Mouse (Mus musculus) C2C12 (cell line): ENCODE results near the gene Nphp4.

ENCODE experiments used
- CEBPB ChIP-seq: IDR thresholded peaks from one replicate; pipeline ENCODE4 v1.6.1; 2011; ENCODE audit warnings: low read depth, mild to moderate bottlenecking, control low read depth, moderate library complexity
- CTCF ChIP-seq: IDR thresholded peaks from one replicate; pipeline ENCODE4 v1.5.1; 2011; ENCODE audit not compliant: control insufficient read depth, insufficient read depth, insufficient read length
- FOSL1 ChIP-seq: IDR thresholded peaks from one replicate; pipeline ENCODE4 v1.8.0; 2011; ENCODE audit warnings: mild to moderate bottlenecking, low read length; ENCODE audit not compliant: poor library complexity, insufficient read depth, severe bottlenecking
- MAX ChIP-seq: IDR thresholded peaks from one replicate; pipeline ENCODE4 v1.6.1; 2011; ENCODE audit warnings: mild to moderate bottlenecking, control low read depth
- MYOD1 ChIP-seq: IDR thresholded peaks from one replicate; pipeline ENCODE4 v1.6.1; 2011; ENCODE audit warnings: low read depth; ENCODE audit not compliant: control insufficient read depth, insufficient read length
- USF1 ChIP-seq: IDR thresholded peaks from one replicate; pipeline ENCODE4 v1.6.1; 2011; ENCODE audit warnings: low read depth, mild to moderate bottlenecking, control low read depth, moderate library complexity

GRCm38 (mm10) chr4:152447731-152448665 lies 28.5 kb upstream of the Nphp4 start:
- TF ChIP-seq CTCF: no peak
- no peak for TF ChIP-seq MYOD1
- TF ChIP-seq FOSL1: no peak
- no peak for TF ChIP-seq CEBPB
- no peak for TF ChIP-seq USF1
- TF ChIP-seq MAX: no peak
